Mouse (Mus musculus) lung, embryonic 14.5 days (tissue): ENCODE data around the gene Tespa1. TPM values are rescaled to one million over a fixed set of nuclear protein-coding genes. Genes with fewer than 3 reads are reported as not detected.
"Not testable (repeated sequence)": the region's sequence is repeated elsewhere in the genome, so short reads cannot be mapped to it uniquely, and the experiment has no call there.

ENCODE experiments used
- ATAC-seq: fragments of 200-750 bp; cut with Nextera tagmentation; 2 replicates; pipeline ENCODE4 v1.8.0; 2017; ENCODE audit warnings: mild to moderate bottlenecking, moderate TSS enrichment, moderate library complexity; ENCODE audit not compliant: insufficient read depth
- DNase-seq: peaks from one replicate; pipeline ENCODE4 v3.0.0-alpha.2; 2015
- H3K27ac ChIP-seq: fragments of 300-500 bp; sonication (generic); 2 replicates; pipeline ENCODE4 v1.5.1; 2014; ENCODE audit warnings: low read depth, mild to moderate bottlenecking, moderate library complexity
- H3K27me3 ChIP-seq: fragments of 300-500 bp; sonication (generic); 2 replicates; pipeline ENCODE4 v1.6.1; 2014; ENCODE audit warnings: low read length, control low read depth; ENCODE audit not compliant: insufficient read depth
- H3K36me3 ChIP-seq: fragments of 300-500 bp; sonication (generic); 2 replicates; pipeline ENCODE4 v1.6.1; 2014; ENCODE audit warnings: control low read depth; ENCODE audit not compliant: insufficient read depth
- H3K4me1 ChIP-seq: fragments of 300-500 bp; sonication (generic); 2 replicates; pipeline ENCODE4 v1.6.1; 2014; ENCODE audit warnings: antibody characterized with exemption, control low read depth; ENCODE audit not compliant: insufficient read depth
- H3K4me2 ChIP-seq: fragments of 300-500 bp; sonication (generic); 2 replicates; pipeline ENCODE4 v1.6.1; 2014; ENCODE audit warnings: mild to moderate bottlenecking
- H3K4me3 ChIP-seq: fragments of 300-500 bp; sonication (generic); 2 replicates; pipeline ENCODE4 v1.5.1; 2014; ENCODE audit warnings: low read depth, low read length
- H3K9ac ChIP-seq: fragments of 300-500 bp; sonication (generic); 2 replicates; pipeline ENCODE4 v1.6.1; 2014
- H3K9me3 ChIP-seq: fragments of 300-500 bp; sonication (generic); 2 replicates; pipeline ENCODE4 v1.6.1; 2016; ENCODE audit warnings: low read depth, low read length, control low read depth
- CTCF ChIP-seq: IDR thresholded peaks from 2 replicates; pipeline ENCODE4 v1.5.1; 2016; ENCODE audit warnings: antibody characterized with exemption, low read depth
- WGBS: fragments of 180-500 bp; shearing (Covaris S2); extraction: QIAGEN DNeasy Blood & Tissue Kit; methylation state at CpG from one replicate; pipeline ENCODE4 v1.1.7; 2014; 5-methylcytosine and 5-hydroxymethylcytosine counted together
- polyA plus RNA-seq: library from polyadenylated mRNA; unstranded; fragments of >200 nt; fragmentation: Nextera tagmentation; extraction: Ambion mirVana; gene quantifications from 2 replicates; pipeline ENCODE4 v1.2.1, GENCODE M21; 2014

Tespa1 gene
- polyA plus RNA-seq, 1 experiment from 2014 or later, result 0.66 TPM

DNA sequence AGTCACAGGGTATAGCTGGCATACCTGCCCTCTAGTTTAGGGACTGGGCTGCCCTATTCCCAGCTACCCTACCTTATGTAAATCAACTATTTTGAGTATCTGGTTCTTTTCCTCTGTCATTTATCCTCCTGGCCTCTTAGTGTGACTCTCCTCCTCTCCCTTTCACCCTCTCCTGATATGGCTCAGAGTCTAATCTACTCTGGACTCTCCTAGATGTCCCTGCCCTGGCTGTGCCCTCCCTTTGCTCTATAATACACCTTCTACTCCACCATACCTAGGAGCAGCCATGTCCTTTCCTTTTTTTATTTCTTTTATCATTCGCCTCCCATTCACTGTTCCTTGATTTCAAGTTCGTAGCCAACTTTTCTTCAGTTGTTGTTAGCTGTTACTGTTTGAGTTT is 52.5 kb downstream of the Tespa1 start:
- Histone ChIP-seq H3K9me3 (no peaks in the 10 kb centered on the region), H3K4me2 (no peak overlapping the region), H3K9ac (no peak overlapping the region), H3K27me3 (no peaks in the 10 kb centered on the region), H3K36me3 (no peaks in the 10 kb centered on the region), H3K27ac (no peak overlapping the region), H3K4me3 (no peak overlapping the region), H3K4me1 (no peaks in the 10 kb centered on the region)
- DNase-seq, result no peak
- 83% methylated on average over 2 of the region's 2 CpGs for WGBS
- ATAC-seq, result no peak
- no peak for TF ChIP-seq CTCF

DNA sequence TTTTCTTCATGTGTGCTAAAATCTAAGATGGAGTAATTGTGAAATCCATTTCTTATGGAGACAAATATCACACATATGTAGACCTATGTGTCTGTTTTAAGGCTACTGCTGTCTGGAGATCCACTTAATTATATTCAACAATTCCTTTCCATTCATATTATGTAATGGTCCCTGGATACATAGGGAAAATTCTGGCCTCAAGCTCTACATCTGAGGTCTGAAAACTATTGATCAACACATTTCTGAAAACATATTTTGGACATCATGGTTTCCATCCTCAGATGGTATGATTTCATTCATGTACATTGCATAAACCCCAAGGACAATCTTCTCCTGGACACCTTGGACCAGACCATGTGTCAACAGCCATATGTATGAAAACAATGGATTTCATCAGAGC is 71.6 kb downstream of the Tespa1 start, which contains the start of gene Vmn2r84:
Gene Vmn2r84, minus strand, starts transcription at position 101 of the 400 bp plus-strand sequence.
- Histone ChIP-seq H3K9me3 (no peaks in the 10 kb centered on the region), H3K4me3 (no peak within 1 kb of the TSS), H3K27ac (no peak within 1 kb of the TSS), H3K36me3 (no peaks in the 10 kb centered on the region), H3K4me2 (no peak within 1 kb of the TSS), H3K9ac (no peak within 1 kb of the TSS), H3K4me1 (no peaks in the 10 kb centered on the region), H3K27me3 (no peaks in the 10 kb centered on the region)
- TF ChIP-seq CTCF, result no peak
- no peak for ATAC-seq
- DNase-seq, result no peak

DNA sequence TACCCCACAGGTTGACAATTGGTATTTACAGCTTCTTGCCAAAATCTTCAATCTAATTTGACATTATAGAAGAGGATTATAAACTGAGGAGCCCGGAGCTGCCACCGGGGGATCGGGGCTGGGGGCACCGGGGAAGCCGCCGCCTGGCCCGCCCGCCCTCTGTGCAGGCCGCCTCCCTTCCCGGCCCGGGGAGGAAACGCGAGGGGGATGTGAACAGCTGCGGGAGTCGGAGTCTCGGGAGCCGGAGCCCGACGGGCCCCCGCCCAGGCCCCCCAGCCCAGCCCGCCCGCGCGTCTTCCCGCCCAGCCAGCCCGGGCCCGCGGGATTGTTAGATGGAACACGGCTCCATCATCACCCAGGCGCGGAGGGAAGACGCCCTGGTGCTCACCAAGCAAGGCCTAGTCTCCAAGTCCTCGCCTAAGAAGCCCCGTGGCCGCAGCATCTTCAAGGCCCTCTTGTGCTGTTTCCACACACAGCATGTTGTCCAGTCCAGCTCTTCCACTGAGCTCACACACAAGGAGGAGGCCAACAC is 89.6 kb downstream of the Tespa1 start:
- peak; percentile 38; the same call in 1 of the 2 replicates for ATAC-seq
- not testable (repeated sequence) for H3K9me3 ChIP-seq, H3K27ac ChIP-seq, DNase-seq, H3K4me3 ChIP-seq, H3K27me3 ChIP-seq, H3K4me1 ChIP-seq, H3K9ac ChIP-seq, H3K4me2 ChIP-seq, H3K36me3 ChIP-seq
- WGBS, result 59% methylated on average over 7 of the region's 35 CpGs

Other genes with a start within 250 kb of the Tespa1 start
- not detected in 2 replicates for gene Olfr823, start 207.5 kb upstream of the Tespa1 start, polyA plus RNA-seq
- not detected in 2 replicates for gene Olfr824, start 192.9 kb upstream of the Tespa1 start, polyA plus RNA-seq
- gene Olfr825, start 156.1 kb upstream of the Tespa1 start, polyA plus RNA-seq, result not detected in 2 replicates
- not detected in 2 replicates for gene Olfr826, start 138.7 kb upstream of the Tespa1 start, polyA plus RNA-seq
- gene Olfr827, start 108.5 kb upstream of the Tespa1 start, polyA plus RNA-seq, result not detected in 2 replicates
- not detected in 2 replicates for gene Neurod4, start 42.6 kb upstream of the Tespa1 start, polyA plus RNA-seq
- gene Vmn2r84, start 71.5 kb downstream of the Tespa1 start, polyA plus RNA-seq, result not detected in 2 replicates
- not detected in 2 replicates for gene Vmn2r85, start 106.8 kb downstream of the Tespa1 start, polyA plus RNA-seq
- gene Vmn2r86, start 133.2 kb downstream of the Tespa1 start, polyA plus RNA-seq, result not detected in 2 replicates
- not detected in 2 replicates for gene Vmn2r87, start 174.5 kb downstream of the Tespa1 start, polyA plus RNA-seq